Mouse (Mus musculus): ENCODE results near the gene Ogg1.

The Ogg1 gene

GRCm38 (mm10) chr6:113326533-113327315 is at the start of gene Ogg1:
TSS of gene Ogg1 (plus strand) at chr6:113326972.
- DNase-seq = peak; percentile 95 to 99

GRCm38 (mm10) chr6:113281676-113282075 is 45.1 kb upstream of the Ogg1 start:
- no peak for DNase-seq

DNA sequence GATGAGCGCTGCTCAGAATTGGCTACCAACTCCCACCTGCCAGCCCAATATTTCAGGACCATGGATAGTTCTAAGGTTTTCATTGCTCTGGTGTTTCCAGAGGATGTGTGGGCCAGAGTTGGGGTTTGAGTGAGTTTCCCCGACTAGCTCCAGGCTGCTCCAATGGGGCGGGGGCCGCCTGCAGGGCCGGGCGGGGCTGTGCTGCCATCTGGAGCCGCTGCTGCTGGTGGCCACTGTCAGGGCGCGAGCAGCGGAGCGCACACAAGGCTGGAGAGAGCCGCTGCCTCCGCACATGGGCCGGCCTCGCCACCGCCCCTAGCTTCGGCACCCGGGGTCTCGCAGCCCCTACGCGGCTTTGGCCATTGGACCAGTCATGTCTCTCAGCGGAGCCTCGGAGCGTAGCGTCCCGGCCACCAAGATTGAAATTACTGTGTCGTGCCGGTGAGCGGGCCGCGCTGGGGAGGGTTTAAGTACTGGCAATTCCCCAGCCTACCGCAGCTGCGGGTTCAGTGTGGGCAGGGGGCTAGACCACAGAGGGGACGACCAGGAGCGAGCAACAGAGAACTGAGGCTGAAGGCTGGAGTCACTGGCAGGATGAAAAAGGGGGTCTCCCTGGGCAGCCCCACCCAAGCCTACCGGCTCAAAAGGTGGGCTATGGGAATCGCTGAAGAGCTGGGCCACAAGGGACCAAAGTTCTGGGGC is 44.5 kb upstream of the Ogg1 start, which contains the start of gene Cpne9:
TSS of gene Cpne9 (plus strand) at position 207 of the 702 bp plus-strand sequence.
- DNase-seq = peak; percentile 59 to 65

DNA sequence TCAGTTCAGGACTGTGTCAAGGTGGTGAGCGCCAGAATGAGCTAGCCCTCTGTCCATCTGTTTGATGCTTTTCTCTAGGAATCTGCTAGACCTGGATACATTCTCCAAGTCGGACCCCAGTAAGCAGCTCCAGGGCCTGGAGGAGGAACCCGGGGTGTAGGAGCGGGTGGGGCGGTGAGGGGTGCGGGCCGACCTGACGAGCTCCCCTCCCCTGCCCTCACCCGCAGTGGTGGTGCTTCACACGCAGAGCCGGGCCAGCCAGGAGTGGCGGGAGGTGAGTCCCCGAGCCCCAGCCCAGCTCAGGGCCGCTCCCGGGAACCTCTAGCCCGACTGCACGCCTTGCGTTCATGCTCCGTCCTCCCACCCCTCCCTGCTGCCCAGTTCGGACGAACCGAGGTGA is 43.8 kb upstream of the Ogg1 start:
- peak; percentile 46 to 50 for DNase-seq

DNA sequence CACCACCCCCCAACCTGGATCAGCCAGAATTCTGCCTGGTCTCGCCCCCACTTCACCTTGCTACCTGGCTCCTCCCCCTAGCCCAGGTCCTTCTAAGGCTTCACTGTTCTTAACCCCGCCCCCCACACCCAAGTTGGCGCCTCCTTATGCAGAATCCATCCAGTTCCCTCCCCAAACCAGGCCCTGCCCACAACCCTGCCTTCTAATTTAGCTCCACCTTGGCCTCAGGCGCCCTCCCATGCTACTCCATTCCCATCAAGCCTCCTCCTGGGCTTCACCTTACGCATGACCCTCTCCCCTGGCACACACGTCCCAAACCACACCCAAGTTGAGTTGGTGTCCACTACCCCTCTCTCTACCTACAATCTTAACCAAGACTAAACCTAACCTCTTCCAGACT is 43.3 kb upstream of the Ogg1 start:
- peak; percentile 37 to 58 for DNase-seq

DNA sequence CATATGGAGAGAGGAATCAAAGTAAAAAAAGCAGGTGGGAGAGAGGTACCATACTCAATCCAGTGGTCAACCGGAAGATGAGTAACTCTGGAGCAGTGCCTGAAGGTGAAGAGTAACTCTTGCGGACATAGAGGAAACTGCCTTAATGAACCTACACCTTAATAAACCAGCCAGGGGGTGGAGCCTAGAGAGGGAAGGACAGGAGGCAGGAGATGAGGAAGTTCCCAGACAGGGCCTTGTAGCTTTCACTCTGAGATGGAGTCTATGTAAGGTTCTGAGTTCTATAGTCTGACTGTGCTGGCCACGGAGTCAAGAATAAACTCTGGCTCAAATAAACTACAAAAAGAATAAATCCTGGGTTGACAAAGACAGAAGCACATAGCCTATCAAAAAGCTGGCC is 41.8 kb upstream of the Ogg1 start:
- no peak for DNase-seq

DNA sequence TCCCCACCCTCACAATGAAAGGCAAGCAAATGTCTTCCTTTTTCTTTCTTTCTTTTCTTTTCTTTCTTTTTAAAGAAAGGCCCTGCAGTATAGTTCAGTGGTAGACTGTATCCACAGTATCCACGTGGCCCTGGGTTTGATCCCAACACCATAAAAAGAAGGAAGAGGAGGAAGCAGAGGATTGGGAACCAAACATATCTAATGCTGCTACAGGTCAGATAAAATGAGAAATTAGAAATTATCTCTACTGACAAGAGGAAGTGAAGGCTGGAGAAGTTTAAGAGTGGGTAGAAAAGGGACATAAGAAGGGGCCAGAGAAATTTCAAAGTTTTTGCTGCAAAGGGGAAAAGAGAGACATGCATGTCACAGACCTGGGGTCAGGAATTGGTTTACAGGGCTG is 40.5 kb upstream of the Ogg1 start:
- DNase-seq = no peak

GRCm38 (mm10) chr6:113287236-113287635 is 39.5 kb upstream of the Ogg1 start:
- DNase-seq = no peak

DNA sequence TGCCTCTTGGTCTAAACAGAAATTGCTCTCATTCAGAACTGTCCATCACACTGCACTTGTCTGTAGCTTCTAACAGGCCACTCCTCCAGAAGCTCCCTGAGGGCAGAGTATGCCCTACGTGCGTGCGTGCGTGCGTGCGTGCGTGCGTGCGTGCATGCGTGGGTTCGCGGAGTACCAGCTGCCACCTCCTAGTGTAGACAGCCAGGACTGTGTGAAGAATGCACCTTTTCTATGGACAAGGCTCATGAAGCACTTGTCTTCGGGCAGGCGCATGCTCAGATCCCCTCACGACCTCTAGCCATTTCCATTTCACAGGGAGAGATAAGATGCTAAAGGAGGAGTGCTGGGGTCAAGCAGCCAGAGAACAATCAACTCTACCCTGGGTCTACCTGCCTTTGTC is 37.4 kb upstream of the Ogg1 start:
- no peak for DNase-seq

DNA sequence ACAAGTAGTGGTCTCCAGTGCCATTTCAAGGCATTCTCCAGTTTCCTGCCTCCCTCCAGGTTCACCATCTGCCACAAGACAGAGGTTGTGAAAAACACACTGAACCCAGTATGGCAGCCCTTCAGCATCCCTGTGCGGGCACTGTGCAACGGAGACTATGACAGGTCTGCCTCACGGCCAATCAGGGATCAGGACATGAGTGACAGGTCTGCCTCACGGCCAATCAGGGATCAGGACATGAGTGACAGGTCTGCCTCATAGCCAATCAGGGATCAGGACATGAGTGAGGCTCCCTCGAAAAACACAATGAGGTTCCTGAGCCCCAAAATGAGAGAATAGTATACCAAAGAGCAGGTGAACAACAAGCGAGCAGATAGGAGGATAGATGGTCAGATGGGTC is 36.4 kb upstream of the Ogg1 start:
- no peak for DNase-seq

- DNase-seq = no peak
These were observed 33.8 kb upstream of the Ogg1 start for GRCm38 (mm10) chr6:113292938-113293337.

GRCm38 (mm10) chr6:113296046-113296445 is 30.7 kb upstream of the Ogg1 start:
- DNase-seq = no peak

DNA sequence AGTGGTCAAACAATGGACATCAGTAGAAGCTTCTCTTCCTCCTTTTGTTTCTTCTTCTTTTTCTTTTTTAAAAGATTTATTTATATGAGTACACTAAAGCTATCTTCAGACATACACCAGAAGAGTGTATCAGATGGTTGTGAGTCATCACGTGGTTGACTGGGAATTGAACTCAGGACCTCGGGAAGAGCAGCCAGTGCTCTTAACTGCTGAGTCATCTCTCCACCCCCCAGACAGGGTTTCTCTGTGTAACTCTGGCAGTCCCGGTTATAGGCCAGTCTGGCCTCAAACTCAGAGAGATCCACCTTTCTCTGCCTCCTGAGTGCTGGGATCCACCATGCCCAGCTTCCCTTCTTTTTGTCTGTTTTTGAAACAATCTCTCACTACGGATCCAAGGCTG is 30.1 kb upstream of the Ogg1 start:
- no peak for DNase-seq

DNA sequence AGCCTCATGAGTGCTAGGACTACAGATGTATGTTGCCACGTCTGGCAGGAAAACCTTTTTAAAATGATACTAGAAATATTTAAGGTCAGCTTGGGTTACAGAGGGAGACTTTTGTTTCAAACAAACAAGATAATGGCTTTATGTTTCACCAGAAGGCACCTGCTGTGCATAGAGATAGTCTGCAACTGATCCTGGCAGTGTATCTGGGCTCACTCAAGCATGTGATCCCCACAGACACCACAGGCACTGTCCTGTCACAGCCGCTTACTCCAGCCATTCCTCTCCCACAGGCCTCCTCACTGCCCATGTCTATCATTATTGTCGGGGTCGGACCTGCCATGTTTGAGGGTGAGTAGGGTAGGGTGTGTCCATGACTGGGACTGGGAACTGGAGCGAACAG is 25.4 kb upstream of the Ogg1 start:
- no peak for DNase-seq

DNA sequence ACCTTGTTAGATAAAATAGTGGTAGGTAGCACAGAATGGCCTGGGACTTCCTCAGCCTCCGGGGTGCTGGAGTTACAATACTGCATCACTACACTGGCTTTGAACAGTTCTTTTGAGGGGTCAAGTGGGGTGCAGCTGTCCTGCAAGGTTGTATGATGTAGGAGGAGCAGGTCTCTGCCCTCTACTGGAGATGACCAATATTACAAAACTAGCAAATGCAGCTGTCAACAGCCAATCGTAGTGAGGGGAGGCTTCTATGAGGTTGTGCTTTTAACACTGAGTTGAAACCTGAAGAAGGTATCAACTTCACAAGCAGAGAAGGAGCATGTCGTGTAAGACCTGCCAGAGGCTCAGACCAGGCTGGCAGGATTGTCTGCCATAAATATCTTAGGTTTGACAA is 24.5 kb upstream of the Ogg1 start:
- DNase-seq = peak in 1 of 2 experiments; percentile 21

GRCm38 (mm10) chr6:113306322-113306985 is 20.3 kb upstream of the Ogg1 start:
- peak; percentile 99 to 100 for DNase-seq

GRCm38 (mm10) chr6:113306986-113307349 is 19.8 kb upstream of the Ogg1 start, which contains the start of gene Brpf1:
TSS of gene Brpf1 (plus strand) at chr6:113307137.
- DNase-seq = peak in 1 of 2 experiments; percentile 62

DNA sequence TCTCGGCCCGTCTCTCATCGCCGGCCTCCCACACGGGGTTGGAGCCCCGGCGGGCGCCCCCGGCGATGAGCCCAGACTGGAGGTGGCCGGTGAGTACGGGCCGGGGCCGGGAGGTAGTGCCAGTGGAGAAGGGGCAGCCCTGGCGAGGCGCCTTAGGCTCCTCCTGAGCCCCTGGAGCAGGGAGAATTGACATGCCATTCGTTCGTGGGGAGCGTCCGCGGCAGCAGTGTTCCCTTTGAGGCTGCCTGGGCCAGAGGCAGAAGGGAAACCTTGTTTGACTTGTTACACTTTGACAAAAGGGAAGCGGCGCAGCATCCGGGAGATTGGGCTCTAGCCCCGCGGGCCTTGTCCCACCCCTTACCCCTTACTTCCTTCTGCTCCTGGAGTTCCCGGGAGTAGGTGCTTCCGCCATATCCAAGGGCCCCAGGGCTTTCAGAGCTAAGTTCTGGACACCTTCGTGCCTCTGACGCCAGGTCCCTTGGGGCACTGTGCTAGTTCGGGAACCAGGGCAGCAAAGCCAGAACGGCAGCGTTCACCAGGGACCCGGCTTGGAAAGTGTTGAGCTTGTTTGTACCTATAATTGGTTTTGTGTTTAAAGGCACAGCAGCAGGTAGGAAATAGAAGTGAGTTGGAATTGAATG is 19.2 kb upstream of the Ogg1 start:
- DNase-seq = peak in 1 of 2 experiments; percentile 42

- peak; percentile 73 to 77 for DNase-seq
These were observed 18.6 kb upstream of the Ogg1 start for GRCm38 (mm10) chr6:113308141-113308540.

DNA sequence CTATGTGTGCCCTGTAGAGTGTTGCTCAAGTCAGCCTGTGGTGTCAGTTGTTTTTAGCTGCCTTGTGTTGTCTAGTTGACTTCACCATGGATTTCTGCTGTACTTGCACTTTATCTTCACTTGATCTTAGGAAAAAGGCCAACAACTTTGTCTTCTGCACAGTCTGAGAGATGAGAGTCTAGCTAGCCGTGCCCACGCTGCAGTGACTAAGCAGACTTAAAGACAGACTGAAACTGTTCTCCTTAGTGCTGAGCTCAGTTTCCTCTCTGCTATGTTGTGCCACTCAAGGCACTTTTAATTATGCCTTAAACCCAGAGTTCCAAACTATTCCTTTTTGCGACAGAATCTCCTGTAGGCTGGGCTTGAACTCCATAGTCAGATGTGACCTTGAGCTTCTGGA is 10.8 kb upstream of the Ogg1 start:
- no peak for DNase-seq

GRCm38 (mm10) chr6:113329396-113329795 is 2.6 kb downstream of the Ogg1 start:
- no peak for DNase-seq

- DNase-seq = no peak
These were observed 3.8 kb downstream of the Ogg1 start for GRCm38 (mm10) chr6:113330547-113330946.

GRCm38 (mm10) chr6:113331721-113332120 is 4.9 kb downstream of the Ogg1 start:
- no peak for DNase-seq

All from cerebellum, adult 18-20 months (tissue).